Mouse (Mus musculus): Measurements from ENCODE around the gene Cep83.

DNA sequence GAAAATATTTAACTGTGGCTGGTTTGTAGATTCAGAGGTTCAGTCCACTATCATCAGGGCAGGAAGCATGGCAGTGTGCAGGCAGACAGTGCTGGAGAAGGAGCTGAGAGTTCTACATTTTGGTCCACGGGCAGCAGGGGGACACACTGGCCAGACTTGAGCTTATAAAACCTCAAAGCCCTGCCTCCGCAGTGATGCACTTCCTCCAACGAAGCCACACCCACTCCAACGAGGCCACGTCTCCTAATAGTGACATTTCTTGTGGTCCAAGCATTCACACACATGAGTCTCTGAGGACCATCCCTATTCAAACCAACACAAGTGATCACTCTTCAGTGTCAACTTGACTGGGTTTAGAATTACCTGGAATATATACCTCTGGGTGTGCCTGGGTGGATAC, 49.2 kb upstream of the Cep83 start:
- TF ChIP-seq CTCF (IDR thresholded peaks at IDR 0.05; ENCODE audit: insufficient read depth, low read length) = no peak
- TF ChIP-seq POLR2A (IDR thresholded peaks at IDR 0.05; ENCODE audit: borderline replicate concordance, extremely low read depth, low read depth, low read length) = no peak

Data from lung, adult 2 months (tissue).